Mouse (Mus musculus) heart, adult 2 months (tissue): Measurements from ENCODE around the gene Xaf1. TPM values are rescaled to one million over a fixed set of nuclear protein-coding genes. Genes with fewer than 3 reads are reported as not detected.
"Not testable (repeated sequence)": the region's sequence is repeated elsewhere in the genome, so short reads cannot be mapped to it uniquely, and the experiment has no call there.

Experiments used
- DNase-seq, 2 experiments: peaks; one replicate each; pipeline ENCODE4 v3.0.0; 2021
- H3K27ac ChIP-seq: fragments of 200-600 bp; 2 replicates; pipeline ENCODE4 v1.8.1; 2022
- H3K27me3 ChIP-seq: fragments of 200-500 bp; 2 replicates; pipeline ENCODE4 v1.6.1; 2012; ENCODE audit warnings: mild to moderate bottlenecking, low read length, inconsistent platforms, mixed read lengths; ENCODE audit not compliant: control insufficient read depth, insufficient read depth
- H3K36me3 ChIP-seq: fragments of 200-500 bp; 2 replicates; pipeline ENCODE4 v1.6.1; 2012; ENCODE audit warnings: low read length, inconsistent platforms; ENCODE audit not compliant: control insufficient read depth, insufficient read depth
- H3K4me1 ChIP-seq: fragments of 200-500 bp; 2 replicates; pipeline ENCODE4 v1.6.1; 2011; ENCODE audit warnings: low read length; ENCODE audit not compliant: control insufficient read depth, insufficient read depth
- H3K4me3 ChIP-seq: fragments of 200-600 bp; 2 replicates; pipeline ENCODE4 v1.8.1; 2022
- H3K79me2 ChIP-seq: fragments of 200-500 bp; replicated peaks from 2 replicates; pipeline ENCODE4 v1.6.1; 2012; ENCODE audit warnings: mild to moderate bottlenecking, inconsistent platforms, low read length, moderate library complexity, mixed read lengths; ENCODE audit not compliant: control insufficient read depth, insufficient read depth
- H3K9ac ChIP-seq: fragments of 200-500 bp; 2 replicates; pipeline ENCODE4 v1.6.1; 2012; ENCODE audit warnings: low read depth, mild to moderate bottlenecking, control low read depth, inconsistent platforms, low read length, mixed read lengths
- CTCF ChIP-seq: fragments of 200-600 bp; IDR thresholded peaks from 2 replicates; pipeline ENCODE4 v1.8.1; 2022; ENCODE audit warnings: antibody characterized with exemption, mild to moderate bottlenecking, moderate library complexity
- EP300 ChIP-seq: fragments of 200-500 bp; IDR thresholded peaks from 2 replicates; pipeline ENCODE4 v1.6.1; 2011; ENCODE audit warnings: low read depth, low read length, control low read depth; ENCODE audit not compliant: insufficient read depth
- POLR2A ChIP-seq: fragments of 200-500 bp; IDR thresholded peaks from 2 replicates; pipeline ENCODE4 v1.6.1; 2011; ENCODE audit warnings: mild to moderate bottlenecking, low read depth, low read length, control low read depth; ENCODE audit not compliant: insufficient read depth
- WGBS: fragments of 180-500 bp; shearing (Covaris S2); methylation state at CpG from one replicate; pipeline ENCODE4 v1.1.7; 2018; 5-methylcytosine and 5-hydroxymethylcytosine counted together
- intact Hi-C: fragments of 180-260 bp; cut with DNase I; formaldehyde crosslinking; loops from one replicate; pipeline ENCODE4 v1.15.1; 2025
- polyA plus RNA-seq: library from polyadenylated mRNA; depleted of rRNA; stranded (reverse); fragments of >200 nt; gene quantifications from 2 replicates; pipeline ENCODE4 v1.2.3, GENCODE M21; 2012
- total RNA-seq, 2 experiments: library from RNA; stranded (reverse); gene quantifications; 2 replicates each; pipeline ENCODE4 v1.2.3; 2021

Gene Xaf1
- total and polyA plus RNA-seq, 3 experiments = 9.7 to 21.8 (median 10.6) TPM

GRCm38 (mm10) chr11:72336726-72337125, 35.3 kb downstream of the Xaf1 start:
- TF ChIP-seq CTCF (no peak), POLR2A (no peak), EP300 (no peak)
- intact Hi-C loops = no loop called here
- 44% methylated on average over 8 of the region's 8 CpGs for WGBS
- Histone ChIP-seq H3K27me3 (no peaks in the 10 kb centered on the region), H3K36me3 (no peaks in the 10 kb centered on the region), H3K9ac (no peak overlapping the region), H3K79me2 (no peaks in the 10 kb centered on the region), H3K4me3 (no peak overlapping the region), H3K27ac (no peak overlapping the region), H3K4me1 (no peaks in the 10 kb centered on the region)
- no peak for DNase-seq

GRCm38 (mm10) chr11:72338437-72338871, 37.0 kb downstream of the Xaf1 start:
- intact Hi-C loops = no loop called here
- no peaks in the 10 kb centered on the region for H3K79me2 ChIP-seq

GRCm38 (mm10) chr11:72339716-72340115, 38.3 kb downstream of the Xaf1 start:
- intact Hi-C loops = no loop called here
- DNase-seq = no peak
- Histone ChIP-seq H3K9ac (no peak overlapping the region), H3K36me3 (no peaks in the 10 kb centered on the region), H3K27me3 (no peaks in the 10 kb centered on the region), H3K4me3 (no peak overlapping the region), H3K27ac (no peak overlapping the region), H3K4me1 (peaks cover 1% of the 10 kb centered on the region; the same call in 1 of the 2 replicates), H3K79me2 (no peaks in the 10 kb centered on the region)
- TF ChIP-seq EP300 = no peak
- TF ChIP-seq CTCF = no peak
- TF ChIP-seq POLR2A = no peak
- WGBS = 67% methylated on average over 4 of the region's 4 CpGs

More at GRCm38 (mm10) chr11:72338437-72338871, 37.0 kb downstream of the Xaf1 start:
- DNase-seq = no peak
- TF ChIP-seq POLR2A = no peak
- no peak for TF ChIP-seq CTCF
- no peak for TF ChIP-seq EP300
- H3K4me1 ChIP-seq = peaks cover 1% of the 10 kb centered on the region; the same call in 1 of the 2 replicates
- no peak overlapping the region for H3K27ac ChIP-seq
- no peaks in the 10 kb centered on the region for H3K27me3 ChIP-seq
- 63% methylated on average over 5 of the region's 5 CpGs for WGBS
- H3K36me3 ChIP-seq = no peaks in the 10 kb centered on the region
- no peak overlapping the region for H3K9ac ChIP-seq
- H3K4me3 ChIP-seq = no peak overlapping the region

GRCm38 (mm10) chr11:72342549-72343237, 41.3 kb downstream of the Xaf1 start:
- intact Hi-C loops = loop anchor here (1.0 to 2.0 kb wide), 2 partner anchors 86 to 222 kb away; no protein-coding TSS in a partner anchor
- Histone ChIP-seq H3K36me3 (no peaks in the 10 kb centered on the region), H3K4me3 (no peak overlapping the region), H3K79me2 (no peaks in the 10 kb centered on the region), H3K27ac (no peak overlapping the region), H3K9ac (no peak overlapping the region), H3K4me1 (peaks cover 1% of the 10 kb centered on the region; the same call in 1 of the 2 replicates), H3K27me3 (no peaks in the 10 kb centered on the region)
- peak; percentile 58 to 60 for DNase-seq
- TF ChIP-seq CTCF = peak; percentile 89
- peak; percentile 66; the same call in 1 of the 2 replicates for TF ChIP-seq EP300
- TF ChIP-seq POLR2A = no peak
- 10% methylated on average over 7 of the region's 7 CpGs for WGBS

GRCm38 (mm10) chr11:72343238-72343625, 41.8 kb downstream of the Xaf1 start:
- DNase-seq, H3K4me3 ChIP-seq, H3K79me2 ChIP-seq, H3K36me3 ChIP-seq, H3K27me3 ChIP-seq, H3K4me1 ChIP-seq, H3K27ac ChIP-seq, H3K9ac ChIP-seq: not testable (repeated sequence)
- intact Hi-C loops = loop anchor here (2.0 kb wide), 1 partner anchor 86 kb away; no protein-coding TSS in a partner anchor
- WGBS = 95% methylated on average over 5 of the region's 5 CpGs

GRCm38 (mm10) chr11:72343904-72344303, 42.5 kb downstream of the Xaf1 start:
- no peaks in the 10 kb centered on the region for H3K27me3 ChIP-seq
- 30% methylated on average over 8 of the region's 8 CpGs for WGBS
- H3K36me3 ChIP-seq = no peaks in the 10 kb centered on the region
- H3K27ac ChIP-seq = no peak overlapping the region
- intact Hi-C loops = loop anchor here (2.0 kb wide), 1 partner anchor 85 kb away; no protein-coding TSS in a partner anchor
- no peaks in the 10 kb centered on the region for H3K79me2 ChIP-seq
- no peak overlapping the region for H3K9ac ChIP-seq
- DNase-seq = peak; percentile 16 to 27
- TF ChIP-seq CTCF = peak; percentile 78
- no peak for TF ChIP-seq EP300
- TF ChIP-seq POLR2A = no peak
- H3K4me1 ChIP-seq = peaks cover 3% of the 10 kb centered on the region
- H3K4me3 ChIP-seq = no peak overlapping the region
